Mouse (Mus musculus) ovary, postnatal 14 days (tissue): ENCODE results near the gene Rae1.

Source experiments
- DNase-seq: peaks from one replicate; pipeline ENCODE4 v3.0.0; 2022; ENCODE audit warnings: low spot score

The Rae1 gene

GRCm38 (mm10) chr2:172999630-173000284 lies at the start of gene Rae1:
Gene Rae1 (plus strand): TSS chr2:173000117.
- peak; percentile 99 for DNase-seq

- no peak for DNase-seq
Observed at GRCm38 (mm10) chr2:172950119-172950676, 49.7 kb upstream of the Rae1 start.

GRCm38 (mm10) chr2:172950722-172951121 lies 49.2 kb upstream of the Rae1 start:
- no peak for DNase-seq

DNA sequence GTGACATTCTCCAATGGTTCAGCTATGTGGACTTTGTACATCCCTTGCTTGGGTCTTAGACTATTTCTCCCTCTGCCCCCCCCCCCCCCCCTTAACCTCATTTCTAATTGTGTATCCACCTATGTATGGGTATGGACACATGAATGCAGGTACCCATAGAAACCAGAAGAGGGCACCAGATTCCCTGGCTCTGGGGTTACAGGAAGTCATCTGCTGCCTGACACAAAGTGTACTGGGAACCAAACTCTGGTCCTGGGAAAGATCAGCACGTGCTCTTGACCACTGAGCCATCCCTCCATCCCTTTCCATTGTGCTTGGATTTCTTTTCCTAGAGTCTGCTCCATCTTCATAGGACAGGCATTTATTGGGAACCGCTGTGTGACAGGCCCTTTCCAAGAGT lies 47.9 kb upstream of the Rae1 start:
- no peak for DNase-seq

- DNase-seq = no peak
Observed at GRCm38 (mm10) chr2:172958579-172958978, 41.3 kb upstream of the Rae1 start.

- DNase-seq = no peak
Observed at GRCm38 (mm10) chr2:172959006-172959768, 40.7 kb upstream of the Rae1 start.

- DNase-seq = no peak
Observed at GRCm38 (mm10) chr2:172960350-172960749, 39.6 kb upstream of the Rae1 start.

DNA sequence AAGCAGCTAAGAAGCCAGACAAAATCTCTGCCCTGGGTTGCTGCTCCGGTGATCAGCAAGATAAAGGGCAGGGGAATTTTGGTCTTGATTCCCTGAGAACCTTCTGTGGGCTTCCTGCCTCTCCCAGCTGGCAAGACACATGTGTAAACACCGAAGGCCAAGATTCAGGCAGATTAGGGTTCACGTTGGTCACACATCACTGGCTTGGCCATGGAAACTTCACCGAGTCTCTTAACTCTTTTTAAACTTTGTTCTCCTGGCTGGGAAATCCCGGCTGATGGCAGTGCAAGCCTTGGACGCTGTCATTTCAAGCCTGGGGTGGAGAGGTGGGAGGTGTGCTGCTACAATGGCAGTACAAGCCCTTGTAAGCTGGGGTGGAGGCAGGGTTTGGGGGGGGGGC lies 38.7 kb upstream of the Rae1 start:
- DNase-seq = no peak

DNA sequence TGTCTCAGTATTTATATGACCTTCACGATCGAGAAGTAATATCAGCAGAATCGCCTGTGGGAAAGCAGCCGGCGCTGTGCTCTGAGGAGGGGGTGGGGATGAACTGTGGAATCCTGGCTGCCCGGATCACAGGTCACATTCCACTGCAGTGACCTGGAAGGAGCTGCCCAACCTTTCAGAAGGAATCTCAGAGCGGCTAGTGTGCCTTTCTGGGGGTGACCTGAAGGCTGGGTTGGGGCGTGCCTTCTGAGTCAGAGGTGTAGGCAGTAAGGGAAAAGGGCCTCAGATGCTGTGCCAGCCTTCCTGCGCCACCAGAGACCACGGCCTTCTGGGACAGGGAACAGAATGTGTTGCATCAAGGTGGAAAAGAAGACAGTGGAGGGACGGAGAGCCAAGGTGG lies 34.7 kb upstream of the Rae1 start:
- no peak for DNase-seq

- DNase-seq = no peak
Observed at GRCm38 (mm10) chr2:172966480-172966879, 33.4 kb upstream of the Rae1 start.

- DNase-seq = no peak
Observed at GRCm38 (mm10) chr2:172971865-172972264, 28.1 kb upstream of the Rae1 start.

DNA sequence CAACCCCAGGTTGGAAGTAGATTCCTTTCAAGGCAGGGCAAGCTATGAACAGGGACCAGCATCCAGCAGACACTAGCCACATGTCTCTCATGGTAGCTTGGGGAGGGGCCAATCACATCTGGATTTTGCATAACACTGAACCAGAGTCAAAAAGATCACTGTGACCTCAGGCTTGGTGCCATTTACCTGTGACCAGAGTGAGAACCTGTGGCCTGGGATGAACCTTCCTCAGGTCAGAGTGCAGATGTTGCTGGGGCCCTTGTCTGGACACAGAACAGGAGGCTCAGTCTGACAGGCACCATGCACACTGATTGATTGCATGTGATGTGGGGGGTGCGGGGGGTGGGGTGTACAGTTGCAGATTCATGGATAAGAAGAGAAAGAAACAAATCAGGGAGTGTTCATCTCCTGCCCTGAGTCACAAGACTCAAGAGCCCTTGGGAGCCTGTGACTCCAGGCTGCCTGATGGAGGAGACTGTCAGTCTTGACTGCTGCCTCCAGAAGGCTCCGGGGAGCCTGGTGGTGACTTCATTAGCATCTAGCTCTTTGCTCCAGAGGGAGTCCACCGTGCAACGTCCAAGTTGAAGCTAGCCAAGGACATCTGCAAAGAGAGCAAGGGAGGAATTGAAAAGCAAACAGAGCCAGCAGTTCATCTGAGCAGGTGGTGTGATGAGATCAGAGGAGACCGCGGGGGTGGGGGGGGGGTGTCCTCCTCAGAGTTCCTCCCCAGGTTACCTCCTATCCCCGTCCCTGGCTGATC lies 25.9 kb upstream of the Rae1 start:
- DNase-seq = no peak

DNA sequence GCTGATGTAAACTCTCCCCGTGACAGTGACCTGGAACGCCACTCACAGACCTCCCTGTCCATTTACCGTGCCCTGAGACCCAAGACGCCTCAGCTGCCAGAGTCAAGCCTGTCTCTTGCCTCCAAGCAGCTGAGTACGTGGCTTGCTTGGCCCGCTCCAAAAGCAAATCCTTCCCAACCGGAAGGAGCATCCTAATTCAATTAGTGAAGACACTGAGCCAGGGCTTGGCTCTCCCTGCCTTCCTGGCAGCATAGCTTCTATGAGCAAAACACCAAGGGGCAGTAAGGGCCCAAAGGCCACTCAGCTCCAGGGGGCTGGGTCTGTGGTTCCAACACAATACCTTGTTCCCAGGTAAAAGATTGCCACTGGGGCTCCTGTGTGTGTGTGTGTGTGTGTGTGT lies 25.2 kb upstream of the Rae1 start:
- no peak for DNase-seq

DNA sequence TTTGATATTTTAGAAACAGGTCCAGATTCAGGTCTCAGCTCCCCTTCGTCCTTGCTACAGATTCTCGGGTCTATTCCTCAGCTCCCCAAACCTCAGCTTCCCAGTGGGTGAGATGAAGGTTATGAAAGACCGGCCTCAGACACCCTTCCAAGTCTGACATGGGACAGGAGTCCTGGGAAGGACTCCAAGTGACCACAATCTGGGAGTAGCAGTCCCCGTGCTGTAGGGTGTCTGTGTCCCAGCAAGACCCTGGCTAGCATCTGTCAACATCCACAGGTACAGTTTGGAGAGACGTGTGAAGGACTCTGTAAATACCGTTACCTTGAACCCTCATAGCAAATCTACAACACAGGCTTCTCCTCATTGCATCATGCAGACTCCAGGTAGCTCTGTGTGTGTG lies 24.8 kb upstream of the Rae1 start:
- DNase-seq = no peak

DNA sequence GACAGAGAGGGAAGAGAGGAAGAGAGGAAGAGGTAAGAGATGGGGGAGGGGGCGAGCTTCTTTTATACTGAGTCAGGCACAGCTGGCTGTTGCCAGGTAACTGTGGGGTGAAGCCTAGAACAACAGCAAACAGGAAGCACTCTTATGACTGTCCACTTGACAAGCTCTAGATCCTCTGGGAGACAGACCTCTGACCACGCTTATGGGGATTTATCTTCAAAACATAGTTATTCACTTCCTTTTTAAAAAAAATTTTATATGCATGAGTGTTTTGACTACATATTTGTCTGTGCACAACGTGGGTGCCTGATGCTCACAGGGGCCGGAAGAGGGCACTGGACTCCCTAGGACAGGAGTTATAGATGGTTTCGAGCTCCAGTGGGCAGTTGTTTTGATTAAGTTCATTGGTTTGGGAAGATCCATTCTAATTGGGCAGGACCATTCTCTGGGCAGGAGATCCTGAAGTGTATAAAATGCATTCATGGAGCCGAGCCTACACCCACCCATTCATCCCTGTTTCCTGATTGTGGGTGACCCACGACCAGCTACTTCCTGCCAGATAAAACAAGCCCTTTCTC lies 23.2 kb upstream of the Rae1 start:
- no peak for DNase-seq

- no peak for DNase-seq
Observed at GRCm38 (mm10) chr2:172977409-172978130, 22.3 kb upstream of the Rae1 start, which contains the start of gene Spo11. Gene Spo11 (plus strand): TSS chr2:172977700.

- no peak for DNase-seq
Observed at GRCm38 (mm10) chr2:172978131-172978633, 21.7 kb upstream of the Rae1 start.

GRCm38 (mm10) chr2:172979666-172980345 lies 20.1 kb upstream of the Rae1 start:
- no peak for DNase-seq

GRCm38 (mm10) chr2:172982776-172983561 lies 16.9 kb upstream of the Rae1 start:
- no peak for DNase-seq

- no peak for DNase-seq
Observed at GRCm38 (mm10) chr2:172990161-172990560, 9.8 kb upstream of the Rae1 start.
